Mouse (Mus musculus): ENCODE results near the gene Retreg1.
"Not testable (repeated sequence)": the region's sequence is repeated elsewhere in the genome, so short reads cannot be mapped to it uniquely, and the experiment has no call there.

Gene Retreg1

GRCm38 (mm10) chr15:25995521-25995920 is 152.5 kb downstream of the Retreg1 start:
- DNase-seq (ENCODE audit: low spot score in 2 of 2): no peak

GRCm38 (mm10) chr15:25999545-25999944 is 156.6 kb downstream of the Retreg1 start:
- not testable (repeated sequence) for DNase-seq (ENCODE audit: low spot score in 2 of 2)

- no peak for DNase-seq (ENCODE audit: low spot score in 2 of 2)
These were observed 165.6 kb downstream of the Retreg1 start for GRCm38 (mm10) chr15:26008621-26009020.

- no peak for DNase-seq (ENCODE audit: low spot score in 2 of 2)
These were observed 169.9 kb downstream of the Retreg1 start for GRCm38 (mm10) chr15:26012891-26013290.

- DNase-seq (ENCODE audit: low spot score in 2 of 2): peak; percentile 3 to 35
These were observed 173.1 kb downstream of the Retreg1 start for GRCm38 (mm10) chr15:26015979-26016665.

- no peak for DNase-seq (ENCODE audit: low spot score in 2 of 2)
These were observed 178.7 kb downstream of the Retreg1 start for GRCm38 (mm10) chr15:26021721-26022120.

- DNase-seq (ENCODE audit: low spot score in 2 of 2): no peak
These were observed 179.7 kb downstream of the Retreg1 start for GRCm38 (mm10) chr15:26022636-26023035.
